Mouse (Mus musculus): ENCODE results near the gene Plekhb1. TPM values are rescaled to one million over a fixed set of nuclear protein-coding genes. Genes with fewer than 3 reads are reported as not detected.

Gene Plekhb1
- total RNA-seq, 4 experiments from 2014 or later = 3.9 to 6.9 (median 4.8) TPM

DNA sequence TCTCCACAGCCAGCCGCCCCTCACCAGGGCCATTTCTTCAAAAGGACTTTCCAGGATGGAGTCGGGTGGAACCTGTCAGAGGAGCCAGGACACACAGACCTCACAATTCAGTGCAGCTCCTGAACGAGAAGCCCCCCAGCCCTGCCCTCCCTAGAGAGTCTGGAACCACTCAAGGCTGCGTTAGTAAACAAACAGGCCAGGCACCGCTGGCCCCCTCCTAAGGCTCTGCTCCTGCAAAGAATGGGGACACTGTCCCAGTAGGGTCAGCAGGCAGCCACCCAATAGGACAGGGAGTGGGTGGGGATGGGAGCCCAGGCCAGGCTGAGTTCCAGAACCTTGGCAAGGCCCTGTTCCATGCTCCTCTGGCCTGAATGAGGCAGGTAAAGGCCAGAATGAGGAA is 5.5 kb downstream of the Plekhb1 start:
- no peak for DNase-seq

DNA sequence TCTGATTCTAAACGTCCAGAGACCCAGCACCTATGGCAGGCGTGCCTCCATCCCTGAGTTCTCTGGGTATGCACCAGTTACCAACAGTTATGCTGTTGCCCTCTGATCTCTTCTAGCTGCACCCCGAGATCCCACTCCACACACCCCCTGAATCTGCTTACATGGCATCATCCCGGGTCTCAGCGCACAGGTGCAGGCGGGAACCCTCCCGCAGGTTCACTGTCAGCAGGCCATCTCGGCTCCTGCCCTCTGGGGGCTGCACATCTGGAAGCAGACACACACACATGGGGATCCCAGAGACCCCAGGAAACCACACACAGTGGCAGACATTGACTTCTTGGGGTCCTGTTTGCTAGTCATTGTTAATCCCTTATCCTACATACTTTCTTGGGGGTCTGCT is 7.8 kb downstream of the Plekhb1 start:
- DNase-seq = no peak

- DNase-seq = no peak
Observed at GRCm38 (mm10) chr7:100653480-100654266, 8.5 kb downstream of the Plekhb1 start.

- no peak for DNase-seq
Observed at GRCm38 (mm10) chr7:100651011-100651410, 11.2 kb downstream of the Plekhb1 start.

GRCm38 (mm10) chr7:100650421-100650820 is 11.8 kb downstream of the Plekhb1 start:
- no peak for DNase-seq

DNA sequence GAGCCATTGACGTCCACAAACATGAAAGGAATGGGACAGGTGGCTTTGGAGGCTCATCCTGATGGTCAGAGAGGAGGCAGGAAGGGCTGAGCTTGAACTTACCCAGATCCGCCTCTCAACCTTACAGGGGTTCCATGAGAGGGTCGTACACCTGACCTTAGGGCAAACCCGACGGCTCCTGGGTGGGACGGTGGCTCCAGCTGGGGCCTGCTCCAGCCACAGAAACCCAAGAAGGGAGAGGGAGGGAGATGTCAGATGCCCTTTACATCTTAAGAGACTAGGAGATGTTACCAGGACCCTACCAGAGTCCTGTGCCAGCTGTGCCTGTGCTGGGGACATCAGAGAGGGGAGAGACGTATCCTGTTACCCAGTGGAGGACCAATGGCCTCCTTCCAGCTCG is 12.4 kb downstream of the Plekhb1 start:
- no peak for DNase-seq

DNA sequence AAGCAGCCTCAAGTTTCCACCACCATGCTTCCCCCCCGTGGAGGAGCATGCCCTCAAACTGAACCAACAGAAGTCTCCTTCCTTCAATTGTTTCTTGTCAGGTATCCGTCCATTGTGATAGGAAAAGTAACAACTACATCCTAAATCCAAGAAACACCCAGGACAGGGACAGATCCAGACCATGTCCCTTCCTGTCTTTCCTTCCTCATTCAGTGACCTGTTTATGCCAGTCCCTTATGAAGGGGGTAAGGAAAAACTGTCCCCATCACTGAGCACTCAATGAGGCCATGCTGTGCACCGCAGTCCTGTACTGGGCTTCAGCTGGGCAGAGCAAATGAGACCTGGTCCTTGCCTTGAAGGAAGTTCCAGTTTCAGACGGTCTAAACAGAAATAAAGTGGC is 13.1 kb downstream of the Plekhb1 start:
- no peak for DNase-seq

- DNase-seq = peak; percentile 42
Observed at GRCm38 (mm10) chr7:100645147-100645546, 17.1 kb downstream of the Plekhb1 start.

DNA sequence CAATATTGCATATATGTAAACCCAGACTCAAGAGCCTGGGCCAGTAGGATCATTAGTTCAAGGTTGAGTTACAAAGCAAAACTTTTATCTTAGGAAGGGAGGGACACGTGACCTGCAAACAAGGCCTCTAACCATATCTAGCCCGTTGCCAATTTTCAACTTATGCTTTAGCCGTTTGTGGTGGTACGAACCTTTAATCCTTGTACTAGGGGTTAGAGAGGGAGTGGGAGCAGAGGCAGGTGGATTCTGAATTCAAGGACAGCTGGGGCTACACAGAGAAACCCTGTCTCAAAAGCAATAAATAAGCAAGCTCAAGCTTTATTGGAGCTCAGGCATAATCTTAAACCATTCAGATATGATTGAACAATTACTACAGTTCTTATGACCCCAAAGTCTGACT is 19.8 kb downstream of the Plekhb1 start:
- no peak for DNase-seq

- DNase-seq = no peak
Observed at GRCm38 (mm10) chr7:100637657-100638056, 24.6 kb downstream of the Plekhb1 start.

GRCm38 (mm10) chr7:100624538-100624937 is 37.7 kb downstream of the Plekhb1 start:
- no peak for DNase-seq

DNA sequence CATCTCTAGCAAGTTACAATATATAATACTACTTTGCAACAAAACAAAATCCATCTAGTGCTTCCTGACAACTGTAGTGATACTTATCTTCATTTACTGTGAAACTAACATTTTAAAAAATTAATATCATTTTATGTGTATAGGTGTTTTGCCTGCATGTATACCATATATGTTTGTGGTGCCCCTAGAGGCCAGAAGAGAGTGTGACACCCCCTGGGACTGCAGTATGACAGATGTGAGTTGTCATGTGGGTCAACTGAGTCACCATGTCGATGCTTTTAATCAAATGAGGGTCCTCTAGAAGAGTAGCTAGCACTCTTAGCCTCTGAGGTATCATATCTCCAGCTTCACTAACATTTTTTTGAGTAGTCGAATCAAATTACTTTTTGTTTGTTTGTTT is 39.9 kb downstream of the Plekhb1 start:
- no peak for DNase-seq

DNA sequence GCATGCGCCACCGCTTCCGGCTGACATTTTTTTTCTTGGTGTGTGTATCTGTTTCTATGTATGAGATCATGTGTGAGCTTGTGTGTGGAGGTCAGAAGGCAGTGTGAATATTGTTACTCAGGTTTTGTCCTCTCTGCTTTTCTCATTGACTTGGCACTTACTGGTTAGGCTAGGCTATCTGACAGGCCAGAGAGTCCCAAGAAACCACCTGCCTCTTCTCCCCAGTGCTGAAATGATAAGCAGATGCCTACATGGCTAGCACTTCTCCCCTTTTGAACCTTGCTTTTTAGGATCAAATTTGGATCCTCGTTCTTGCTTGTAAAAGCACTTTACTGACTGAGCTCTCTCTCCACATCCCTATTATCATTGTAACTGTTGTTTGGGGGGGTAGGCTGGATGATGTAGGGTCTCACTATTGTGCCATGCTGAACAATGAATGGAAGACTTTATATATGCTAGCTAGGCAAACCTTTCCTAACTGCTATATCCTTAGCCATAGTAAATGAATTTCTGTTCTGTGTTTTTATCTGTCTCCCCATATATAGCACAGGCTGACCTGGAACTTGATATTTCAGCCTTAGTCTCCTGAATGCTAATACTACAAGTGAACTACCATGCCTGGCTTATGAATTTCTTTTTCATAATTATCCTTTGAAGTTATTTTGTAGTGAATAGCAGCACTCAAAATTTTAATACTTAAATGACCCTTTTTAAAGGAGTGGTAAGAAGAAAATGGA is 45.9 kb downstream of the Plekhb1 start:
- DNase-seq = no peak

DNA sequence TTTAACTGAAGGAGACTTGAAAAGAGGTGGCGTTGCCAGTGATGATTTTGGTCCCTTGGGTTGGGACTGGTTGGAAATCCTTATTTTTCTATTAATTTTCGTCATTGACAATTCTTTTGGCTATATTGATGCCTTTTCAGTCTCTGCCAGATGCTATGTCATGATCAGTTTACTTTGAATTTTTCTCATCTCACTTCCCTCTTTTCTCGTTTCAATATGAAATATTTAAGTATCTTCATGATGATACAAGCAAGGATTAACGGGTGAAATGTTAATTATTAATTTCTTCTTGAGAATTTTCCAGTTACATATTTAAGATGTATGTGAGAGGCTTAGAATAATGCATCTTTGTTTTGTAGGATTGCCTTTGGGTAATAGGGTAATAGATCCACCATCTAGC is 53.3 kb downstream of the Plekhb1 start:
- no peak for DNase-seq

DNA sequence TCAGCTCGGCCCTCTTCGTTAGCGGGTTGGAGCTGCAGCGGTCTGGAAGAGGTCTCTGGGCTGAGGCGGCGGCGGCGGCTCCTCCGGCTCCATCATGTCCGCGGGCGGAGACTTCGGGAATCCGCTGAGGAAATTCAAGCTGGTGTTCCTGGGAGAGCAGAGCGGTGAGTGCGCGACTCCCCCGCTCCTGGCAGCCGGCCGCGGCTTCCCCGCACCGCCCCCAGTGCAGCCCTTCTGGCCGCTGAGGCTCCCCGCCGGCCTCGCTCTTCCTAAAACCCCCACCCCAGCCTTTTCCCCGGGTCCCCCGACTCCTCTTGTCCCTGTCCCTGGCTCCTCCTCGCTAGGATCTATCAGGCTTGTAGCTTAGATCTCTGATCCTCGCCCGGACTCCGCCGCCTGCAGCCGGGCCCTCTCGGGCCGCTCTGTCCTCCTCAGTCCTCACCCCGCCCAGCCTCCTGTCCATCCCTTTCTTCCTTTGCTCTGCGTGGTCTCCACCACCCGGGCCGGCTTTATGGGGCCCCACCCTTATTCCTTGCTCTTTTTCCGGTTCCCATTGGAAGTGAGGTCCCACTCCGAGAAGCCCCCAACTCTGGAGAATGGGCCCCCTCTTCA is 54.0 kb downstream of the Plekhb1 start, which contains the start of gene Mrpl48:
Gene Mrpl48, minus strand, starts transcription at position 172 of the 612 bp plus-strand sequence.
- peak; percentile 45 for DNase-seq

DNA sequence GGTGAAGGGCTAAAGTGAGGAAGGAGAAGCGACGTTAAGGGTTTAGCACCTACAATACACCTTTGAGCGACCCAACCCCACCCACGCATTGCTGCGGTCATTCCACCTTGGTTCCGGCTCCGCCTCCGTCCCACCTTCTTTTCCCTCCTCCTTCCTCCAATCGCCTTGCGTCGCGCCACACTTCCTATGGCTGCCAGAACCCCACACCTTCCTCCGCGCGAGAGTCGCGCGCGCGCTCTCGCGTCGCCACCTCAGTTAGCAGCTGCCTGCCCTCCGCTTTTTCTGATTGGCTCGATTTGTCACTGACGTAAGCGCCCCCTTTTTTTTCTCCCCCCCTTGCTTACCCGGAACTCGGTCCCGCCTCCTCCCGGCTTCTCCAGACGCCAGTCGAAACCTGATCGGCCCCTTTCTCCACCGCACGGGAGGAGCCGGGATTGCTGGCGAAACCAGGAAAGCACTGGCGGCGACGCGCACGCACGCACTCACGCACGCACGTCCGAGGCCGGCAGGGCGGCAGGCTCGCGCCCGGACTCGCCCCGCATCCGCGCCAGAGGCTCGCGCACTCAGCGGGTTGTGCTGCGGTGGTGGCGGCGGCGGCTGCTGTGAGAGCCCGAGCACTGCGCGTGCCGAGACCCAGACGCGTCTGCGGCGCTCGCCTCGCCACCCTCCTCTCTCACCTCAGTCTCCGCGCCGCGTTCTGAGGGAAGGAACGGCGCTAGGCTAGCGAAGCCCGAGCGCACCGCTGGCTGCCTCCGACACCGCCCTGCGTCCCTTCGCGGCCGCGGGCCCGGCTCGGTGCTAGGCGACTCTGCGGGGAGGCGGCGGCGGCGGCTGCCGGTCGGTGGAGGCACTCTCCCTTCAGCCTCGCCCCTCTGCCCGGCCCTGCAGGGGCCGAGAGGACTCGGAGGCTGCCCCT is 54.7 kb downstream of the Plekhb1 start, which contains the start of gene Rab6a:
Gene Rab6a, plus strand, starts transcription at position 197 of the 916 bp plus-strand sequence.
- DNase-seq = peak; percentile 98

DNA sequence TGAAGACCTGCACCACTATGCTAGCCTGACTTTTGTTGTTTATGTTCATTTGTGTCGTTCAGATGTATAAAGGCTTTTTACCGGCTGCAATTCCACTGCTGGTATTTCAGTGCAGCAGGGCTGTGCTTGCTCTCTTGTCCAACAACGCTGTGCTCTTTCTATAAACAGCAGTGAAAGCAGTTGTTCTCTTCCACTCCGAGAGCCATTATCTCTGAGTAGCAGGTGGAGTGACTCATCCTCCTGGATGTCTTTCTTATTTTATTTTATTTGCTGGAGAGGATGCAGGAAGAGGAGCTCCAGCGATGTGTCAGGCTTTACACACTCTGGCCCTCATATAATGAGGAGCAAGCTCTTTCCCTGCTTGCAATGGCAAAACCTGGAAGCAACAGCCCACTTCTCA is 62.0 kb downstream of the Plekhb1 start:
- DNase-seq = no peak

GRCm38 (mm10) chr7:100593349-100593748 is 68.9 kb downstream of the Plekhb1 start:
- DNase-seq = no peak
